Mouse (Mus musculus): Measurements from ENCODE around the gene Lrig2.

Lrig2 gene

GRCm38 (mm10) chr3:104360325-104360724, 151.4 kb downstream of the Lrig2 start:
- no peak for DNase-seq

- DNase-seq = no peak
These were observed 152.2 kb downstream of the Lrig2 start for GRCm38 (mm10) chr3:104359225-104360135.

- no peak for DNase-seq
These were observed 153.0 kb downstream of the Lrig2 start for GRCm38 (mm10) chr3:104358747-104359146.

GRCm38 (mm10) chr3:104356106-104356505, 155.6 kb downstream of the Lrig2 start:
- peak; percentile 64 to 82 for DNase-seq

- no peak for DNase-seq
These were observed 157.8 kb downstream of the Lrig2 start for GRCm38 (mm10) chr3:104353884-104354283.

GRCm38 (mm10) chr3:104352358-104353060, 159.2 kb downstream of the Lrig2 start:
- no peak for DNase-seq

- no peak for DNase-seq
These were observed 161.3 kb downstream of the Lrig2 start for GRCm38 (mm10) chr3:104350253-104350945.

- DNase-seq = no peak
These were observed 161.9 kb downstream of the Lrig2 start for GRCm38 (mm10) chr3:104349847-104350228.

- no peak for DNase-seq
These were observed 162.4 kb downstream of the Lrig2 start for GRCm38 (mm10) chr3:104349203-104349846.
